Mouse (Mus musculus) stomach, embryonic 14.5 days (tissue): Measurements from ENCODE around the gene Usp15. TPM values are rescaled to one million over a fixed set of nuclear protein-coding genes. Genes with fewer than 3 reads are reported as not detected.

Source experiments
- ATAC-seq: fragments of 200-750 bp; cut with Nextera tagmentation; 2 replicates; pipeline ENCODE4 v1.8.0; 2017; ENCODE audit warnings: low read depth, moderate TSS enrichment; ENCODE audit not compliant: insufficient number of reproducible peaks, insufficient read depth, low FRiP score
- H3K27ac ChIP-seq: fragments of 300-500 bp; sonication (generic); 2 replicates; pipeline ENCODE4 v1.5.1; 2014; ENCODE audit warnings: mild to moderate bottlenecking, low read length, moderate library complexity, mixed read lengths
- H3K27me3 ChIP-seq: fragments of 300-500 bp; sonication (generic); 2 replicates; pipeline ENCODE4 v1.6.1; 2014; ENCODE audit warnings: low read length, control low read depth, mixed read lengths; ENCODE audit not compliant: control insufficient read depth, insufficient read depth
- H3K36me3 ChIP-seq: fragments of 300-500 bp; sonication (generic); 2 replicates; pipeline ENCODE4 v1.6.1; 2014; ENCODE audit warnings: mild to moderate bottlenecking, control low read depth, low read length, moderate library complexity, mixed read lengths; ENCODE audit not compliant: control insufficient read depth, insufficient read depth
- H3K4me1 ChIP-seq: fragments of 300-500 bp; sonication (generic); 2 replicates; pipeline ENCODE4 v1.6.1; 2014; ENCODE audit warnings: low read length, control low read depth, mixed read lengths; ENCODE audit not compliant: control insufficient read depth, insufficient read depth
- H3K4me2 ChIP-seq: fragments of 300-500 bp; sonication (generic); replicated peaks from 2 replicates; pipeline ENCODE4 v1.6.1; 2014; ENCODE audit warnings: low read depth, low read length, control low read depth
- H3K4me3 ChIP-seq: fragments of 300-500 bp; sonication (generic); 2 replicates; pipeline ENCODE4 v1.5.1; 2014; ENCODE audit warnings: low read depth, low read length, control low read depth
- H3K9ac ChIP-seq: fragments of 300-500 bp; sonication (generic); replicated peaks from 2 replicates; pipeline ENCODE4 v1.6.1; 2014; ENCODE audit warnings: low read depth, mild to moderate bottlenecking, control low read depth, low read length, moderate library complexity, mixed read lengths
- H3K9me3 ChIP-seq: fragments of 300-500 bp; sonication (generic); 2 replicates; pipeline ENCODE4 v1.6.1; 2016; ENCODE audit warnings: low read depth, low read length, control low read depth; ENCODE audit not compliant: control insufficient read depth
- WGBS: fragments of 180-500 bp; shearing (Covaris S2); extraction: QIAGEN DNeasy Blood & Tissue Kit; methylation state at CpG from one replicate; pipeline ENCODE4 v1.1.7; 2014; 5-methylcytosine and 5-hydroxymethylcytosine counted together
- microRNA-seq: library from miRNA; unstranded; fragments of <30 nt; microRNA quantifications from one replicate; pipeline ENCODE4, GENCODE M21; 2016
- polyA plus RNA-seq: library from polyadenylated mRNA; unstranded; fragments of >200 nt; fragmentation: Nextera tagmentation; extraction: Ambion mirVana; gene quantifications from 2 replicates; pipeline ENCODE4 v1.2.1, GENCODE M21; 2014

Usp15 gene
- polyA plus RNA-seq, 1 experiment from 2014 or later = 82.5 TPM

GRCm38 (mm10) chr10:123060831-123061230 lies 136.0 kb downstream of the Usp15 start:
- H3K4me2 ChIP-seq = no peak overlapping the region
- no peaks in the 10 kb centered on the region for H3K4me1 ChIP-seq
- ATAC-seq = no peak
- H3K27ac ChIP-seq = no peak overlapping the region
- no peak overlapping the region for H3K4me3 ChIP-seq
- 89% methylated on average over 6 of the region's 6 CpGs for WGBS
- H3K36me3 ChIP-seq = no peaks in the 10 kb centered on the region; the same call in 1 of the 2 replicates
- H3K9me3 ChIP-seq = no peaks in the 10 kb centered on the region
- H3K27me3 ChIP-seq = no peaks in the 10 kb centered on the region
- no peak overlapping the region for H3K9ac ChIP-seq

- Histone ChIP-seq H3K9ac (no peak overlapping the region), H3K4me2 (no peak overlapping the region), H3K27me3 (no peaks in the 10 kb centered on the region), H3K36me3 (no peaks in the 10 kb centered on the region; the same call in 1 of the 2 replicates), H3K27ac (no peak overlapping the region), H3K9me3 (no peaks in the 10 kb centered on the region), H3K4me1 (no peaks in the 10 kb centered on the region), H3K4me3 (no peak overlapping the region)
- 91% methylated on average over 1 of the region's 1 CpGs for WGBS
- no peak for ATAC-seq
Observed at GRCm38 (mm10) chr10:123057082-123057481, 139.7 kb downstream of the Usp15 start.

- no peak for ATAC-seq
- no peaks in the 10 kb centered on the region for H3K9me3 ChIP-seq
- no peaks in the 10 kb centered on the region; the same call in 1 of the 2 replicates for H3K36me3 ChIP-seq
- no peak overlapping the region for H3K27ac ChIP-seq
- WGBS = 90% methylated on average over 10 of the region's 10 CpGs
- no peaks in the 10 kb centered on the region for H3K27me3 ChIP-seq
- no peak overlapping the region for H3K4me2 ChIP-seq
- H3K4me3 ChIP-seq = no peak overlapping the region
- no peak overlapping the region for H3K9ac ChIP-seq
- H3K4me1 ChIP-seq = no peaks in the 10 kb centered on the region
Observed at GRCm38 (mm10) chr10:123056463-123056862, 140.3 kb downstream of the Usp15 start.

GRCm38 (mm10) chr10:123055205-123056000 lies 141.4 kb downstream of the Usp15 start:
- H3K27me3 ChIP-seq = no peaks in the 10 kb centered on the region
- H3K4me2 ChIP-seq = no peak overlapping the region
- no peak overlapping the region for H3K27ac ChIP-seq
- H3K36me3 ChIP-seq = peaks cover 4% of the 10 kb centered on the region
- H3K9me3 ChIP-seq = no peaks in the 10 kb centered on the region
- WGBS = 77% methylated on average over 9 of the region's 9 CpGs
- ATAC-seq = no peak
- no peak overlapping the region for H3K9ac ChIP-seq
- H3K4me1 ChIP-seq = no peaks in the 10 kb centered on the region
- no peak overlapping the region for H3K4me3 ChIP-seq

Small RNAs within 50 kb of the gene (microRNA-seq; reads per million reads assigned to microRNA genes)
- gene Gm27920 = not detected

Other genes with a start within 250 kb of the Usp15 start
- 34.0 and 44.8 TPM in 2 replicates for gene Mon2, start 120.5 kb downstream of the Usp15 start, polyA plus RNA-seq
- 7.1 and 7.6 TPM in 2 replicates for gene Fam19a2, start 67.0 kb upstream of the Usp15 start, polyA plus RNA-seq